Mouse (Mus musculus) stomach, embryonic 14.5 days (tissue): ENCODE measurements around the gene Pcdh15. TPM values are rescaled to one million over a fixed set of nuclear protein-coding genes. Genes with fewer than 3 reads are reported as not detected.

Experiments
- ATAC-seq: fragments of 200-750 bp; cut with Nextera tagmentation; 2 replicates; pipeline ENCODE4 v1.8.0; 2017; ENCODE audit warnings: low read depth, moderate TSS enrichment; ENCODE audit not compliant: insufficient number of reproducible peaks, insufficient read depth, low FRiP score
- H3K27ac ChIP-seq: fragments of 300-500 bp; sonication (generic); 2 replicates; pipeline ENCODE4 v1.5.1; 2014; ENCODE audit warnings: mild to moderate bottlenecking, low read length, moderate library complexity, mixed read lengths
- H3K27me3 ChIP-seq: fragments of 300-500 bp; sonication (generic); 2 replicates; pipeline ENCODE4 v1.6.1; 2014; ENCODE audit warnings: low read length, control low read depth, mixed read lengths; ENCODE audit not compliant: control insufficient read depth, insufficient read depth
- H3K36me3 ChIP-seq: fragments of 300-500 bp; sonication (generic); 2 replicates; pipeline ENCODE4 v1.6.1; 2014; ENCODE audit warnings: mild to moderate bottlenecking, control low read depth, low read length, moderate library complexity, mixed read lengths; ENCODE audit not compliant: control insufficient read depth, insufficient read depth
- H3K4me1 ChIP-seq: fragments of 300-500 bp; sonication (generic); 2 replicates; pipeline ENCODE4 v1.6.1; 2014; ENCODE audit warnings: low read length, control low read depth, mixed read lengths; ENCODE audit not compliant: control insufficient read depth, insufficient read depth
- H3K4me2 ChIP-seq: fragments of 300-500 bp; sonication (generic); replicated peaks from 2 replicates; pipeline ENCODE4 v1.6.1; 2014; ENCODE audit warnings: low read depth, low read length, control low read depth
- H3K4me3 ChIP-seq: fragments of 300-500 bp; sonication (generic); 2 replicates; pipeline ENCODE4 v1.5.1; 2014; ENCODE audit warnings: low read depth, low read length, control low read depth
- H3K9ac ChIP-seq: fragments of 300-500 bp; sonication (generic); replicated peaks from 2 replicates; pipeline ENCODE4 v1.6.1; 2014; ENCODE audit warnings: low read depth, mild to moderate bottlenecking, control low read depth, low read length, moderate library complexity, mixed read lengths
- H3K9me3 ChIP-seq: fragments of 300-500 bp; sonication (generic); 2 replicates; pipeline ENCODE4 v1.6.1; 2016; ENCODE audit warnings: low read depth, low read length, control low read depth; ENCODE audit not compliant: control insufficient read depth
- WGBS: fragments of 180-500 bp; shearing (Covaris S2); extraction: QIAGEN DNeasy Blood & Tissue Kit; methylation state at CpG from one replicate; pipeline ENCODE4 v1.1.7; 2014; 5-methylcytosine and 5-hydroxymethylcytosine counted together
- polyA plus RNA-seq: library from polyadenylated mRNA; unstranded; fragments of >200 nt; fragmentation: Nextera tagmentation; extraction: Ambion mirVana; gene quantifications from 2 replicates; pipeline ENCODE4 v1.2.1, GENCODE M21; 2014

Gene Pcdh15
- polyA plus RNA-seq, 1 experiment from 2014 or later, result 3.4 TPM

- Histone ChIP-seq H3K4me3 (no peak overlapping the region), H3K9me3 (no peaks in the 10 kb centered on the region), H3K4me1 (no peaks in the 10 kb centered on the region), H3K27ac (no peak overlapping the region), H3K27me3 (no peaks in the 10 kb centered on the region), H3K36me3 (no peaks in the 10 kb centered on the region), H3K4me2 (no peak overlapping the region), H3K9ac (no peak overlapping the region)
- 95% methylated on average over 1 of the region's 1 CpGs for WGBS
- ATAC-seq, result no peak
Observed at GRCm38 (mm10) chr10:74414945-74415344, 1315.8 kb downstream of the Pcdh15 start.

GRCm38 (mm10) chr10:74415359-74415758 is 1316.2 kb downstream of the Pcdh15 start:
- Histone ChIP-seq H3K9me3 (no peaks in the 10 kb centered on the region), H3K36me3 (no peaks in the 10 kb centered on the region), H3K4me3 (no peak overlapping the region), H3K27me3 (no peaks in the 10 kb centered on the region), H3K27ac (no peak overlapping the region), H3K4me2 (no peak overlapping the region), H3K4me1 (no peaks in the 10 kb centered on the region), H3K9ac (no peak overlapping the region)
- ATAC-seq, result no peak
- WGBS, result 76% methylated on average over 4 of the region's 4 CpGs

GRCm38 (mm10) chr10:74415949-74416348 is 1316.8 kb downstream of the Pcdh15 start:
- Histone ChIP-seq H3K36me3 (no peaks in the 10 kb centered on the region), H3K4me3 (no peak overlapping the region), H3K9me3 (no peaks in the 10 kb centered on the region), H3K27me3 (no peaks in the 10 kb centered on the region), H3K27ac (no peak overlapping the region), H3K4me1 (no peaks in the 10 kb centered on the region), H3K4me2 (no peak overlapping the region), H3K9ac (no peak overlapping the region)
- ATAC-seq, result no peak
- WGBS, result 88% methylated on average over 10 of the region's 10 CpGs

- Histone ChIP-seq H3K4me2 (no peak overlapping the region), H3K36me3 (no peaks in the 10 kb centered on the region), H3K9me3 (no peaks in the 10 kb centered on the region), H3K4me1 (no peaks in the 10 kb centered on the region), H3K4me3 (no peak overlapping the region), H3K9ac (no peak overlapping the region), H3K27me3 (no peaks in the 10 kb centered on the region), H3K27ac (no peak overlapping the region)
- 79% methylated on average over 11 of the region's 11 CpGs for WGBS
- ATAC-seq, result no peak
Observed at GRCm38 (mm10) chr10:74450069-74450468, 1350.9 kb downstream of the Pcdh15 start.

- 15% methylated on average over 2 of the region's 2 CpGs for WGBS
- no peak for ATAC-seq
- Histone ChIP-seq H3K4me1 (no peaks in the 10 kb centered on the region), H3K27ac (no peak overlapping the region), H3K9ac (no peak overlapping the region), H3K4me2 (no peak overlapping the region), H3K4me3 (no peak overlapping the region), H3K9me3 (no peaks in the 10 kb centered on the region), H3K36me3 (no peaks in the 10 kb centered on the region), H3K27me3 (no peaks in the 10 kb centered on the region)
Observed at GRCm38 (mm10) chr10:74463972-74464371, 1364.8 kb downstream of the Pcdh15 start.

GRCm38 (mm10) chr10:74480779-74481178 is 1381.6 kb downstream of the Pcdh15 start:
- H3K36me3 ChIP-seq, result no peaks in the 10 kb centered on the region
- no peak for ATAC-seq
- H3K9me3 ChIP-seq, result no peaks in the 10 kb centered on the region
- no peak overlapping the region for H3K27ac ChIP-seq
- WGBS, result 80% methylated on average over 3 of the region's 3 CpGs
- no peaks in the 10 kb centered on the region for H3K4me1 ChIP-seq
- no peak overlapping the region for H3K4me3 ChIP-seq
- H3K4me2 ChIP-seq, result no peak overlapping the region
- H3K27me3 ChIP-seq, result no peaks in the 10 kb centered on the region
- H3K9ac ChIP-seq, result no peak overlapping the region

GRCm38 (mm10) chr10:74512315-74512714 is 1413.2 kb downstream of the Pcdh15 start:
- H3K27me3 ChIP-seq, result no peaks in the 10 kb centered on the region
- 60% methylated on average over 3 of the region's 3 CpGs for WGBS
- no peaks in the 10 kb centered on the region for H3K36me3 ChIP-seq
- H3K4me1 ChIP-seq, result no peaks in the 10 kb centered on the region
- no peaks in the 10 kb centered on the region for H3K9me3 ChIP-seq
- ATAC-seq, result no peak
- no peak overlapping the region for H3K27ac ChIP-seq
- no peak overlapping the region for H3K9ac ChIP-seq
- H3K4me2 ChIP-seq, result no peak overlapping the region
- H3K4me3 ChIP-seq, result no peak overlapping the region

GRCm38 (mm10) chr10:74513743-74514142 is 1414.6 kb downstream of the Pcdh15 start:
- no peaks in the 10 kb centered on the region for H3K4me1 ChIP-seq
- H3K27ac ChIP-seq, result no peak overlapping the region
- no peak overlapping the region for H3K4me3 ChIP-seq
- no peak overlapping the region for H3K4me2 ChIP-seq
- ATAC-seq, result no peak
- H3K27me3 ChIP-seq, result no peaks in the 10 kb centered on the region
- no peaks in the 10 kb centered on the region for H3K36me3 ChIP-seq
- no peak overlapping the region for H3K9ac ChIP-seq
- no peaks in the 10 kb centered on the region for H3K9me3 ChIP-seq

- Histone ChIP-seq H3K4me3 (no peak overlapping the region), H3K4me2 (no peak overlapping the region), H3K36me3 (no peaks in the 10 kb centered on the region), H3K27me3 (no peaks in the 10 kb centered on the region), H3K9ac (no peak overlapping the region), H3K27ac (no peak overlapping the region), H3K4me1 (no peaks in the 10 kb centered on the region), H3K9me3 (no peaks in the 10 kb centered on the region)
- ATAC-seq, result no peak
- WGBS, result 73% methylated on average over 2 of the region's 2 CpGs
Observed at GRCm38 (mm10) chr10:74538371-74538770, 1439.2 kb downstream of the Pcdh15 start.
